Mouse (Mus musculus) G1E (cell line): ENCODE measurements at regions not wholly inside any gene's neighbourhood (a gene's known extent, or its start where the extent isn't known, plus 50 kb on each side); places are given as distances from the start of the nearest gene placed in this dataset.

Source experiments
- GATA2 ChIP-seq: IDR thresholded peaks from 2 replicates; pipeline ENCODE4 v1.6.1; 2012; ENCODE audit warnings: low read depth, low read length, inconsistent platforms, borderline replicate concordance
- TAL1 ChIP-seq: conservative IDR thresholded peaks from 2 replicates; pipeline ENCODE4 v1.6.1; 2012; ENCODE audit warnings: low read depth, low read length, inconsistent platforms, mixed read lengths

GRCm38 (mm10) chr16:50733359-50733758, 142.4 kb upstream of the Ccdc54 start:
- TF ChIP-seq GATA2 (no peak), TAL1 (no peak)
